Mouse (Mus musculus): Measurements from ENCODE around the gene Gm13090.

DNA sequence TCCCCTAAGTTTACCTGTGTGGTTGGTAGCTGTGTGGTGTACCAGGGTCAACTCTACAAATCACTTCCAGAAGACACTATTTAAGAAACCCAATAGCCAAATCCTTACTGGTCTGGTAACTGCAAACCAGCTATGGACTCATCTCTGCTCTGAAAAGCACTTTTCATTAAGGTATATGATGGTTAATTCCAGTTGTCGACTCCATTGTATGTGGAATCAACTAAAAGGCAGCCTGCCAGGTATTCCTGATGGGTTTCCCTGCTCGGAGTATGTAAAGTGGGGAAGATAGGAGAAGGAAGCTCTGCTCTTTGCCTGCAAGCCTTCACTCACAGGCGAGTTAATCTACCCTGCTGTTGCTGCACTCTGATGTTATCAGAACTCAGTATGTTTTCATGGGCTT, 42.8 kb upstream of the Gm13090 start:
- TF ChIP-seq POLR2A (IDR thresholded peaks at IDR 0.05; ENCODE audit: insufficient read depth, low read length) (no peak), CTCF (IDR thresholded peaks at IDR 0.05; ENCODE audit: low read depth, low read length) (no peak), EP300 (IDR thresholded peaks at IDR 0.05; ENCODE audit: insufficient read depth, low read depth, low read length) (no peak)
